Mouse (Mus musculus): ENCODE results near the gene Stx18. TPM values are rescaled to one million over a fixed set of nuclear protein-coding genes. Genes with fewer than 3 reads are reported as not detected.

Stx18 gene
- total RNA-seq, 1 experiment = 16.8 TPM

GRCm38 (mm10) chr5:38078575-38078974 lies 40.0 kb downstream of the Stx18 start:
- no peaks in the 10 kb centered on the region for H3K4me1 ChIP-seq (ENCODE audit: control insufficient read depth in 2 of 2, insufficient read depth in 2 of 2, low read length in 2 of 2, poor library complexity in 1 of 2)
- H3K36me3 ChIP-seq (ENCODE audit: control insufficient read depth, insufficient read depth, low read length, poor library complexity, severe bottlenecking) = no peaks in the 10 kb centered on the region
- H3K9me3 ChIP-seq (ENCODE audit: control insufficient read depth, insufficient read depth, low read depth, low read length) = no peaks in the 10 kb centered on the region
- no peak for DNase-seq (ENCODE audit: low read depth, low spot score)
- no peak for TF ChIP-seq CHD2 (IDR thresholded peaks at IDR 0.05; ENCODE audit: low read depth, low read length)
- TF ChIP-seq ZNF384 (IDR thresholded peaks at IDR 0.05; ENCODE audit: low read depth, low read length) = no peak
- TF ChIP-seq MAFK (IDR thresholded peaks at IDR 0.05; ENCODE audit: insufficient read depth, low read depth, low read length) = no peak
- no peak for TF ChIP-seq ZC3H11A (IDR thresholded peaks at IDR 0.05; ENCODE audit: borderline replicate concordance, low read depth, low read length)
- no peak for TF ChIP-seq HCFC1 (IDR thresholded peaks at IDR 0.05; ENCODE audit: borderline replicate concordance, insufficient read depth, low read length)
- H3K9ac ChIP-seq (ENCODE audit: insufficient read depth, low read depth, low read length, poor library complexity, severe bottlenecking) = no peak overlapping the region
- no peak overlapping the region for H3K27ac ChIP-seq (ENCODE audit: insufficient read depth, low read depth, low read length, poor library complexity, severe bottlenecking)
- H3K4me3 ChIP-seq (ENCODE audit: insufficient read depth in 1 of 2, low read depth in 1 of 2, low read length in 2 of 2, poor library complexity in 1 of 2, severe bottlenecking in 1 of 2) = no peak overlapping the region
- in situ Hi-C loops (cut with MboI; ENCODE audit: low sequenced_read_pairs in 2 of 2, unreplicated experiment in 2 of 2) = no loop called here

- H3K4me3 ChIP-seq (ENCODE audit: insufficient read depth in 1 of 2, low read depth in 1 of 2, low read length in 2 of 2, poor library complexity in 1 of 2, severe bottlenecking in 1 of 2) = no peak overlapping the region
- H3K27ac ChIP-seq (ENCODE audit: insufficient read depth, low read depth, low read length, poor library complexity, severe bottlenecking) = no peak overlapping the region
- H3K4me1 ChIP-seq (ENCODE audit: control insufficient read depth in 2 of 2, insufficient read depth in 2 of 2, low read length in 2 of 2, poor library complexity in 1 of 2) = no peaks in the 10 kb centered on the region
- TF ChIP-seq ZNF384 (IDR thresholded peaks at IDR 0.05; ENCODE audit: low read depth, low read length) (no peak), MAFK (IDR thresholded peaks at IDR 0.05; ENCODE audit: insufficient read depth, low read depth, low read length) (no peak), HCFC1 (IDR thresholded peaks at IDR 0.05; ENCODE audit: borderline replicate concordance, insufficient read depth, low read length) (no peak), CHD2 (IDR thresholded peaks at IDR 0.05; ENCODE audit: low read depth, low read length) (no peak), ZC3H11A (IDR thresholded peaks at IDR 0.05; ENCODE audit: borderline replicate concordance, low read depth, low read length) (no peak)
- in situ Hi-C loops (cut with MboI; ENCODE audit: low sequenced_read_pairs in 2 of 2, unreplicated experiment in 2 of 2) = no loop called here
- H3K9me3 ChIP-seq (ENCODE audit: control insufficient read depth, insufficient read depth, low read depth, low read length) = no peaks in the 10 kb centered on the region
- no peak overlapping the region for H3K9ac ChIP-seq (ENCODE audit: insufficient read depth, low read depth, low read length, poor library complexity, severe bottlenecking)
- no peak for DNase-seq (ENCODE audit: low read depth, low spot score)
- H3K36me3 ChIP-seq (ENCODE audit: control insufficient read depth, insufficient read depth, low read length, poor library complexity, severe bottlenecking) = no peaks in the 10 kb centered on the region
Observed at GRCm38 (mm10) chr5:38080472-38080871, 41.9 kb downstream of the Stx18 start.

GRCm38 (mm10) chr5:38082589-38082988 lies 44.0 kb downstream of the Stx18 start:
- Histone ChIP-seq H3K9ac (ENCODE audit: insufficient read depth, low read depth, low read length, poor library complexity, severe bottlenecking) (no peak overlapping the region), H3K9me3 (ENCODE audit: control insufficient read depth, insufficient read depth, low read depth, low read length) (no peaks in the 10 kb centered on the region), H3K4me3 (ENCODE audit: insufficient read depth in 1 of 2, low read depth in 1 of 2, low read length in 2 of 2, poor library complexity in 1 of 2, severe bottlenecking in 1 of 2) (no peak overlapping the region), H3K4me1 (ENCODE audit: control insufficient read depth in 2 of 2, insufficient read depth in 2 of 2, low read length in 2 of 2, poor library complexity in 1 of 2) (no peaks in the 10 kb centered on the region), H3K27ac (ENCODE audit: insufficient read depth, low read depth, low read length, poor library complexity, severe bottlenecking) (no peak overlapping the region), H3K36me3 (ENCODE audit: control insufficient read depth, insufficient read depth, low read length, poor library complexity, severe bottlenecking) (no peaks in the 10 kb centered on the region)
- no peak for DNase-seq (ENCODE audit: low read depth, low spot score)
- TF ChIP-seq HCFC1 (IDR thresholded peaks at IDR 0.05; ENCODE audit: borderline replicate concordance, insufficient read depth, low read length) (no peak), CHD2 (IDR thresholded peaks at IDR 0.05; ENCODE audit: low read depth, low read length) (no peak), MAFK (IDR thresholded peaks at IDR 0.05; ENCODE audit: insufficient read depth, low read depth, low read length) (no peak), ZC3H11A (IDR thresholded peaks at IDR 0.05; ENCODE audit: borderline replicate concordance, low read depth, low read length) (no peak), ZNF384 (IDR thresholded peaks at IDR 0.05; ENCODE audit: low read depth, low read length) (no peak)
- in situ Hi-C loops (cut with MboI; ENCODE audit: low sequenced_read_pairs in 2 of 2, unreplicated experiment in 2 of 2) = no loop called here

- H3K36me3 ChIP-seq (ENCODE audit: control insufficient read depth, insufficient read depth, low read length, poor library complexity, severe bottlenecking) = no peaks in the 10 kb centered on the region
- H3K4me3 ChIP-seq (ENCODE audit: insufficient read depth in 1 of 2, low read depth in 1 of 2, low read length in 2 of 2, poor library complexity in 1 of 2, severe bottlenecking in 1 of 2) = no peak overlapping the region
- no peak overlapping the region for H3K27ac ChIP-seq (ENCODE audit: insufficient read depth, low read depth, low read length, poor library complexity, severe bottlenecking)
- no peaks in the 10 kb centered on the region for H3K9me3 ChIP-seq (ENCODE audit: control insufficient read depth, insufficient read depth, low read depth, low read length)
- TF ChIP-seq ZNF384 (IDR thresholded peaks at IDR 0.05; ENCODE audit: low read depth, low read length) = no peak
- no peak for TF ChIP-seq HCFC1 (IDR thresholded peaks at IDR 0.05; ENCODE audit: borderline replicate concordance, insufficient read depth, low read length)
- TF ChIP-seq MAFK (IDR thresholded peaks at IDR 0.05; ENCODE audit: insufficient read depth, low read depth, low read length) = no peak
- TF ChIP-seq ZC3H11A (IDR thresholded peaks at IDR 0.05; ENCODE audit: borderline replicate concordance, low read depth, low read length) = no peak
- no peak for TF ChIP-seq CHD2 (IDR thresholded peaks at IDR 0.05; ENCODE audit: low read depth, low read length)
- no peak for DNase-seq (ENCODE audit: low read depth, low spot score)
- in situ Hi-C loops (cut with MboI; ENCODE audit: low sequenced_read_pairs in 2 of 2, unreplicated experiment in 2 of 2) = no loop called here
- no peak overlapping the region for H3K9ac ChIP-seq (ENCODE audit: insufficient read depth, low read depth, low read length, poor library complexity, severe bottlenecking)
- no peaks in the 10 kb centered on the region for H3K4me1 ChIP-seq (ENCODE audit: control insufficient read depth in 2 of 2, insufficient read depth in 2 of 2, low read length in 2 of 2, poor library complexity in 1 of 2)
Observed at GRCm38 (mm10) chr5:38083362-38083761, 44.8 kb downstream of the Stx18 start.

GRCm38 (mm10) chr5:38084616-38085015 lies 46.1 kb downstream of the Stx18 start:
- Histone ChIP-seq H3K4me1 (ENCODE audit: control insufficient read depth in 2 of 2, insufficient read depth in 2 of 2, low read length in 2 of 2, poor library complexity in 1 of 2) (no peaks in the 10 kb centered on the region), H3K9ac (ENCODE audit: insufficient read depth, low read depth, low read length, poor library complexity, severe bottlenecking) (no peak overlapping the region), H3K27ac (ENCODE audit: insufficient read depth, low read depth, low read length, poor library complexity, severe bottlenecking) (no peak overlapping the region), H3K4me3 (ENCODE audit: insufficient read depth in 1 of 2, low read depth in 1 of 2, low read length in 2 of 2, poor library complexity in 1 of 2, severe bottlenecking in 1 of 2) (no peak overlapping the region), H3K9me3 (ENCODE audit: control insufficient read depth, insufficient read depth, low read depth, low read length) (no peaks in the 10 kb centered on the region), H3K36me3 (ENCODE audit: control insufficient read depth, insufficient read depth, low read length, poor library complexity, severe bottlenecking) (no peaks in the 10 kb centered on the region)
- TF ChIP-seq MAFK (IDR thresholded peaks at IDR 0.05; ENCODE audit: insufficient read depth, low read depth, low read length) (no peak), ZNF384 (IDR thresholded peaks at IDR 0.05; ENCODE audit: low read depth, low read length) (no peak)
- in situ Hi-C loops (cut with MboI; ENCODE audit: low sequenced_read_pairs in 2 of 2, unreplicated experiment in 2 of 2) = no loop called here
- no peak for DNase-seq (ENCODE audit: low read depth, low spot score)

All from ES-E14 (cell line).